Mouse (Mus musculus) heart, adult 8-10 months (tissue): ENCODE measurements at regions not wholly inside any gene's neighbourhood (a gene's known extent, or its start where the extent isn't known, plus 50 kb on each side); places are given as distances from the start of the nearest gene placed in this dataset.

Experiments used
- DNase-seq: peaks from one replicate; pipeline ENCODE4 v3.0.0; 2022; ENCODE audit warnings: low spot score

GRCm38 (mm10) chr6:144876758-144877157, 95.0 kb upstream of the Sox5 start:
- no peak for DNase-seq

- no peak for DNase-seq
Measured at GRCm38 (mm10) chr6:144875862-144876261, 94.1 kb upstream of the Sox5 start.

- DNase-seq, result no peak
Measured at GRCm38 (mm10) chr6:144874251-144874650, 92.5 kb upstream of the Sox5 start.

GRCm38 (mm10) chr6:144870949-144871348, 89.2 kb upstream of the Sox5 start:
- no peak for DNase-seq

GRCm38 (mm10) chr6:144867333-144867732, 85.6 kb upstream of the Sox5 start:
- no peak for DNase-seq

- no peak for DNase-seq
Measured at GRCm38 (mm10) chr6:144864026-144864425, 82.2 kb upstream of the Sox5 start.

GRCm38 (mm10) chr6:144863430-144863994, 81.7 kb upstream of the Sox5 start:
- DNase-seq, result no peak

- no peak for DNase-seq
Measured at GRCm38 (mm10) chr6:144841510-144841909, 59.7 kb upstream of the Sox5 start.

GRCm38 (mm10) chr6:144839383-144839782, 57.6 kb upstream of the Sox5 start:
- DNase-seq, result no peak

- DNase-seq, result no peak
Measured at GRCm38 (mm10) chr6:144834323-144835183, 52.8 kb upstream of the Sox5 start.
